Mouse (Mus musculus): Measurements from ENCODE around the gene Lsamp. TPM values are rescaled to one million over a fixed set of nuclear protein-coding genes. Genes with fewer than 3 reads are reported as not detected.

The Lsamp gene
- polyA plus RNA-seq, 1 experiment = not detected

DNA sequence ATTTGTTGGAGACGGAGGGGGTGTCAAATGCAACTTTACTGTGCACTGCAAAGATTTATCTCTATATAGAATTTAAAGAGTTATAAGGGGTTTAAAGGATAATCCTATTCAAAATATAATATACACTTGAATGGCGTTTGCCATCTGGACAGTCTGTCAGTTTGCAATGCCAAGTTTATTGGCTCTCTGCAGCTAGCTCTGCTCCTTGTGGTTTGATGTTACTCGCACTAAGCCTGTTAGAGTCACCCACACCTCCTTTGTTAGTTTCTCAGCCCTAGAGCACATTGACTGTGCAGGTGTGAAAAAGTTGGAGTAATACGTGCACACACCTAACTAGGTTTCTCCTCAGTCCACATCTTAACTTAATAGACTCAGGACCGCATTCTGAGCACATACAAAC, 385.5 kb downstream of the Lsamp start:
- TF ChIP-seq GATA1 (IDR thresholded peaks at IDR 0.05; ENCODE audit: borderline replicate concordance, low read length) (no peak), FLI1 (IDR thresholded peaks at IDR 0.05; ENCODE audit: low read length) (no peak)
- H3K9me3 ChIP-seq = no peaks in the 10 kb centered on the region
- no peaks in the 10 kb centered on the region for H3K4me1 ChIP-seq
- no peaks in the 10 kb centered on the region for H3K36me3 ChIP-seq (replicated peaks; ENCODE audit: low read length)
- no peaks in the 10 kb centered on the region for H3K27me3 ChIP-seq (replicated peaks)
- no peak overlapping the region for H3K4me3 ChIP-seq (replicated peaks)

- no peak overlapping the region for H3K4me3 ChIP-seq (replicated peaks)
- H3K4me1 ChIP-seq = no peaks in the 10 kb centered on the region
- no peaks in the 10 kb centered on the region for H3K27me3 ChIP-seq (replicated peaks)
- H3K36me3 ChIP-seq (replicated peaks; ENCODE audit: low read length) = no peaks in the 10 kb centered on the region
- no peaks in the 10 kb centered on the region for H3K9me3 ChIP-seq
- TF ChIP-seq GATA1 (IDR thresholded peaks at IDR 0.05; ENCODE audit: borderline replicate concordance, low read length) = no peak
- TF ChIP-seq FLI1 (IDR thresholded peaks at IDR 0.05; ENCODE audit: low read length) = no peak
These were observed 387.1 kb downstream of the Lsamp start for GRCm38 (mm10) chr16:40371291-40371690.

DNA sequence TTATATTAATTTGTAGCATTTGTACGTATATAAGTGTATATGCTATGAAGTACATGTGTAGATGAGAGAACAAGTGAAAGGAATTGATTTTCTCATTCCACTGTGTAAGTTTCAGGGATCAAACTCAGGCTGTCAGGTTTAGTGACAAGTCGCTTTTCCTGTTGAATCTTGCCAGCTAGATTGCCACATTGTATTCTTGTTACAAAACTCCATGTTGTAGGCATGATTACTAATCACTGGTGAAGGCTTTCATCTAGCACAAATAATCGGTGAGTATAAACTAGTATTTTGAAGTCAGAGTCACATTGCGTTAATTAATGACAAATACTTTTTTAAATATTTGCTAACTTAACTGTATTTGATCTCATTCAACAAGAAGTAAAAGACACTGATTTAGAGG, 391.2 kb downstream of the Lsamp start:
- Histone ChIP-seq H3K27me3 (replicated peaks) (no peaks in the 10 kb centered on the region), H3K36me3 (replicated peaks; ENCODE audit: low read length) (no peaks in the 10 kb centered on the region), H3K9me3 (peaks cover 2% of the 10 kb centered on the region; the same call in 1 of the 2 replicates), H3K4me3 (replicated peaks) (no peak overlapping the region), H3K4me1 (no peaks in the 10 kb centered on the region)
- TF ChIP-seq FLI1 (IDR thresholded peaks at IDR 0.05; ENCODE audit: low read length) = no peak
- no peak for TF ChIP-seq GATA1 (IDR thresholded peaks at IDR 0.05; ENCODE audit: borderline replicate concordance, low read length)

GRCm38 (mm10) chr16:40377129-40377799, 393.1 kb downstream of the Lsamp start:
- TF ChIP-seq FLI1 (IDR thresholded peaks at IDR 0.05; ENCODE audit: low read length) = no peak
- no peak for TF ChIP-seq GATA1 (IDR thresholded peaks at IDR 0.05; ENCODE audit: borderline replicate concordance, low read length)
- H3K36me3 ChIP-seq (replicated peaks; ENCODE audit: low read length) = no peaks in the 10 kb centered on the region
- H3K27me3 ChIP-seq (replicated peaks) = no peaks in the 10 kb centered on the region
- no peak overlapping the region for H3K4me3 ChIP-seq (replicated peaks)
- H3K9me3 ChIP-seq = peaks cover 2% of the 10 kb centered on the region; the same call in 1 of the 2 replicates
- H3K4me1 ChIP-seq = no peaks in the 10 kb centered on the region

GRCm38 (mm10) chr16:40392106-40392505, 407.9 kb downstream of the Lsamp start:
- Histone ChIP-seq H3K36me3 (replicated peaks; ENCODE audit: low read length) (no peaks in the 10 kb centered on the region), H3K9me3 (no peaks in the 10 kb centered on the region), H3K4me1 (no peaks in the 10 kb centered on the region), H3K4me3 (replicated peaks) (no peak overlapping the region), H3K27me3 (replicated peaks) (no peaks in the 10 kb centered on the region)
- TF ChIP-seq FLI1 (IDR thresholded peaks at IDR 0.05; ENCODE audit: low read length) = no peak
- no peak for TF ChIP-seq GATA1 (IDR thresholded peaks at IDR 0.05; ENCODE audit: borderline replicate concordance, low read length)

DNA sequence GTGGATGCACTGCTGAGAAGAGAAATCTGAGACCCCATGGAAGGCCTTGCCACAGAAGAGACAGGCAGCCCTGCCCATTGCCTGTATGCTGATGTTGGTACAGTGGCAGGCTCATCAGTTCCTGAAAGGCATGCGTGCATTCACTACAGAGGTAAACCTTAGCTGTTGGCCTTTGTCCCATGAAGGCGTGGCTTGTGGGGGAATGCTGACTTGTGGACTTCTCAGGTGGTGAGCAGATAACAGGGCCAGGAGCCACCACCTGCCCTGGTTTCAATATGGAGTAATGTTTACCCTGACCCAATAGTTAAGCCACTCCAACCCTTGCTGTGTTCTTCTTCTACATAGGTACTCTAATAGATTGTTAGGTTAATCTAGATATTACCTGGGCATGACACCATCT, 415.4 kb downstream of the Lsamp start:
- no peak for TF ChIP-seq FLI1 (IDR thresholded peaks at IDR 0.05; ENCODE audit: low read length)
- no peak for TF ChIP-seq GATA1 (IDR thresholded peaks at IDR 0.05; ENCODE audit: borderline replicate concordance, low read length)
- H3K36me3 ChIP-seq (replicated peaks; ENCODE audit: low read length) = no peaks in the 10 kb centered on the region
- H3K4me3 ChIP-seq (replicated peaks) = no peak overlapping the region
- H3K27me3 ChIP-seq (replicated peaks) = no peaks in the 10 kb centered on the region
- H3K9me3 ChIP-seq = peaks cover 3% of the 10 kb centered on the region; the same call in 1 of the 2 replicates
- H3K4me1 ChIP-seq = no peaks in the 10 kb centered on the region

GRCm38 (mm10) chr16:40434280-40434679, 450.1 kb downstream of the Lsamp start:
- no peak overlapping the region for H3K4me3 ChIP-seq (replicated peaks)
- H3K27me3 ChIP-seq (replicated peaks) = no peaks in the 10 kb centered on the region
- no peaks in the 10 kb centered on the region for H3K9me3 ChIP-seq
- TF ChIP-seq FLI1 (IDR thresholded peaks at IDR 0.05; ENCODE audit: low read length) (no peak), GATA1 (IDR thresholded peaks at IDR 0.05; ENCODE audit: borderline replicate concordance, low read length) (no peak)
- no peaks in the 10 kb centered on the region for H3K36me3 ChIP-seq (replicated peaks; ENCODE audit: low read length)
- no peaks in the 10 kb centered on the region for H3K4me1 ChIP-seq

- H3K27me3 ChIP-seq (replicated peaks) = no peaks in the 10 kb centered on the region
- H3K4me3 ChIP-seq (replicated peaks) = no peak overlapping the region
- H3K4me1 ChIP-seq = no peaks in the 10 kb centered on the region
- no peaks in the 10 kb centered on the region for H3K9me3 ChIP-seq
- no peaks in the 10 kb centered on the region for H3K36me3 ChIP-seq (replicated peaks; ENCODE audit: low read length)
- no peak for TF ChIP-seq GATA1 (IDR thresholded peaks at IDR 0.05; ENCODE audit: borderline replicate concordance, low read length)
- TF ChIP-seq FLI1 (IDR thresholded peaks at IDR 0.05; ENCODE audit: low read length) = no peak
These were observed 452.3 kb downstream of the Lsamp start for GRCm38 (mm10) chr16:40436415-40436814.

DNA sequence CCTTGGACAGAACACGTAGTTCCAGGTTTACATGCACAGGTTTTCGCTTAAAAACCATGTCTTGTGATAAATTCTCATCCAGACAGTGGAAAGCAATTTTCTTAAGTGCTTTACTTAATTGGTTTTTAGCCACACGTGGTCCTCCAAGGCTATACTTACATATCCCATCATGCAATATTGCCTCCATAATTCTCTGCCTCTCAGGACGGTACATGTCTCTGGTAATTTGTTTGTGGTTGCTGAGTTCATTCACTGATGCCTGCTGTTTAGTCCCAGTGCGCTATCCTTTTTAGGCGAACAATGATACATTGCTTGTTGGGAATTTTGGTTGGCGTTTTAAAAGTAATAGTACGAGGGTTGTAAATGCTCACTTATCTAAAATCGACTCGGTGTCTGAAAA, 453.7 kb downstream of the Lsamp start:
- Histone ChIP-seq H3K36me3 (replicated peaks; ENCODE audit: low read length) (no peaks in the 10 kb centered on the region), H3K27me3 (replicated peaks) (no peaks in the 10 kb centered on the region)
- TF ChIP-seq GATA1 (IDR thresholded peaks at IDR 0.05; ENCODE audit: borderline replicate concordance, low read length) = no peak
- no peak for TF ChIP-seq FLI1 (IDR thresholded peaks at IDR 0.05; ENCODE audit: low read length)

DNA sequence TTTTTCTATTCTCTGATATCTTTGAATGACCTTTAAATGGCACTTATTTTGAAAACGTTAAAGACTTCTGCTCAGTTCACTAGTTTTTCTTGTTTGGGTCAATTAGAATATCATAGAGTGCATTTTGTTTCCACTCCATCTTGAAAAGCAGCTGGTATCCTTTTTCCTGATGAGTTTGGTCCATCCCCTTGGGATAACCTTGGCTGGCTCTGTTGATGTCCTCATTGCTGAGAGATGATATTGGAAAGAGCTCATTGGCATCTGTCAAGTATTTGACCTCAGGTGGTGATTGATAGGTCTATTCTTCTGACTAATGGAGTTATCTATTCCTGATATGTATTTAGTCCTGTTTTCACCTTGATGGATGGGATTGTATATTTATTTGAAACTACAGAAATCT, 454.7 kb downstream of the Lsamp start:
- Histone ChIP-seq H3K4me3 (replicated peaks) (no peak overlapping the region), H3K27me3 (replicated peaks) (no peaks in the 10 kb centered on the region), H3K4me1 (no peaks in the 10 kb centered on the region), H3K9me3 (no peaks in the 10 kb centered on the region), H3K36me3 (replicated peaks; ENCODE audit: low read length) (no peaks in the 10 kb centered on the region)
- TF ChIP-seq FLI1 (IDR thresholded peaks at IDR 0.05; ENCODE audit: low read length) (no peak), GATA1 (IDR thresholded peaks at IDR 0.05; ENCODE audit: borderline replicate concordance, low read length) (no peak)

More for the DNA sequence above, 453.7 kb downstream of the Lsamp start:
- H3K4me1 ChIP-seq = no peaks in the 10 kb centered on the region
- H3K4me3 ChIP-seq (replicated peaks) = no peak overlapping the region
- H3K9me3 ChIP-seq = no peaks in the 10 kb centered on the region
